Mouse (Mus musculus): ENCODE measurements around the gene Sgk2. TPM values are rescaled to one million over a fixed set of nuclear protein-coding genes. Genes with fewer than 3 reads are reported as not detected.
"Not testable (repeated sequence)": the region's sequence is repeated elsewhere in the genome, so short reads cannot be mapped to it uniquely, and the experiment has no call there.

The Sgk2 gene
- polyA plus RNA-seq, 1 experiment = 11.5 TPM

- peaks cover 9% of the 10 kb centered on the region for H3K4me1 ChIP-seq (ENCODE audit: control insufficient read depth, insufficient read depth, insufficient read length, low read length)
- 88% methylated on average over 9 of the region's 9 CpGs for WGBS
- TF ChIP-seq CTCF (IDR thresholded peaks at IDR 0.05; ENCODE audit: extremely low read depth, insufficient read length, insufficient replicate concordance, low read depth, low read length) (no peak), POLR2A (IDR thresholded peaks at IDR 0.05; ENCODE audit: low read depth, low read length) (no peak)
Measured at GRCm38 (mm10) chr2:163056584-163056983, 69.5 kb downstream of the Sgk2 start.

GRCm38 (mm10) chr2:163058981-163059380 lies 71.9 kb downstream of the Sgk2 start:
- not testable (repeated sequence) for H3K27me3 ChIP-seq (ENCODE audit: control insufficient read depth, insufficient read depth, low read length); H3K36me3 ChIP-seq (ENCODE audit: control insufficient read depth, insufficient read depth, low read length); H3K4me3 ChIP-seq (ENCODE audit: low read depth, low read length); H3K4me1 ChIP-seq (ENCODE audit: control insufficient read depth, insufficient read depth, insufficient read length, low read length); H3K27ac ChIP-seq (ENCODE audit: insufficient read depth, low read depth, low read length)
- WGBS = 86% methylated on average over 7 of the region's 7 CpGs

More at GRCm38 (mm10) chr2:163056584-163056983, 69.5 kb downstream of the Sgk2 start:
- no peaks in the 10 kb centered on the region for H3K36me3 ChIP-seq (ENCODE audit: control insufficient read depth, insufficient read depth, low read length)
- H3K27me3 ChIP-seq (ENCODE audit: control insufficient read depth, insufficient read depth, low read length) = peaks cover 6% of the 10 kb centered on the region
- H3K4me3 ChIP-seq (ENCODE audit: low read depth, low read length) = no peak overlapping the region
- H3K27ac ChIP-seq (ENCODE audit: insufficient read depth, low read depth, low read length) = no peak overlapping the region

GRCm38 (mm10) chr2:163060630-163061029 lies 73.5 kb downstream of the Sgk2 start:
- H3K27ac ChIP-seq (ENCODE audit: insufficient read depth, low read depth, low read length) = no peak overlapping the region
- no peak overlapping the region for H3K4me3 ChIP-seq (ENCODE audit: low read depth, low read length)
- no peaks in the 10 kb centered on the region for H3K4me1 ChIP-seq (ENCODE audit: control insufficient read depth, insufficient read depth, insufficient read length, low read length)
- no peaks in the 10 kb centered on the region for H3K36me3 ChIP-seq (ENCODE audit: control insufficient read depth, insufficient read depth, low read length)
- no peaks in the 10 kb centered on the region for H3K27me3 ChIP-seq (ENCODE audit: control insufficient read depth, insufficient read depth, low read length)
- WGBS = 84% methylated on average over 6 of the region's 6 CpGs
- TF ChIP-seq POLR2A (IDR thresholded peaks at IDR 0.05; ENCODE audit: low read depth, low read length) (no peak), CTCF (IDR thresholded peaks at IDR 0.05; ENCODE audit: extremely low read depth, insufficient read length, insufficient replicate concordance, low read depth, low read length) (no peak)

GRCm38 (mm10) chr2:163061203-163062118 lies 74.3 kb downstream of the Sgk2 start:
- Histone ChIP-seq H3K36me3 (ENCODE audit: control insufficient read depth, insufficient read depth, low read length) (no peaks in the 10 kb centered on the region), H3K4me3 (ENCODE audit: low read depth, low read length) (no peak overlapping the region), H3K27ac (ENCODE audit: insufficient read depth, low read depth, low read length) (no peak overlapping the region), H3K4me1 (ENCODE audit: control insufficient read depth, insufficient read depth, insufficient read length, low read length) (no peaks in the 10 kb centered on the region), H3K27me3 (ENCODE audit: control insufficient read depth, insufficient read depth, low read length) (no peaks in the 10 kb centered on the region)
- 82% methylated on average over 8 of the region's 8 CpGs for WGBS
- TF ChIP-seq POLR2A (IDR thresholded peaks at IDR 0.05; ENCODE audit: low read depth, low read length) (no peak), CTCF (IDR thresholded peaks at IDR 0.05; ENCODE audit: extremely low read depth, insufficient read length, insufficient replicate concordance, low read depth, low read length) (no peak)

GRCm38 (mm10) chr2:163062119-163062508 lies 75.0 kb downstream of the Sgk2 start:
- TF ChIP-seq CTCF (IDR thresholded peaks at IDR 0.05; ENCODE audit: extremely low read depth, insufficient read length, insufficient replicate concordance, low read depth, low read length) = no peak
- Histone ChIP-seq H3K27me3 (ENCODE audit: control insufficient read depth, insufficient read depth, low read length) (no peaks in the 10 kb centered on the region), H3K4me3 (ENCODE audit: low read depth, low read length) (no peak overlapping the region), H3K4me1 (ENCODE audit: control insufficient read depth, insufficient read depth, insufficient read length, low read length) (no peaks in the 10 kb centered on the region), H3K36me3 (ENCODE audit: control insufficient read depth, insufficient read depth, low read length) (no peaks in the 10 kb centered on the region), H3K27ac (ENCODE audit: insufficient read depth, low read depth, low read length) (no peak overlapping the region)
- WGBS = 92% methylated on average over 6 of the region's 6 CpGs

Other genes starting within 250 kb of the Sgk2 start
- 30.5 and 46.1 TPM in 2 replicates for gene Srsf6, start 55.8 kb upstream of the Sgk2 start, polyA plus RNA-seq (2012; rRNA removed)
- 0.03 TPM in 1 of 2 replicates, not detected in the other for gene L3mbtl1, start 43.9 kb upstream of the Sgk2 start, polyA plus RNA-seq (2012; rRNA removed)
- 4.5 and 10.0 TPM in 2 replicates for gene Ift52, start 30.0 kb downstream of the Sgk2 start, polyA plus RNA-seq (2012; rRNA removed)
- gene Mybl2, start 67.4 kb downstream of the Sgk2 start, polyA plus RNA-seq (2012; rRNA removed) = 3.3 and 5.6 TPM in 2 replicates
- not detected in 2 replicates for gene Gtsf1l, start 100.5 kb downstream of the Sgk2 start, polyA plus RNA-seq (2012; rRNA removed)
- 5.3 and 15.1 TPM in 2 replicates for gene Tox2, start 215.8 kb downstream of the Sgk2 start, polyA plus RNA-seq (2012; rRNA removed)